Mouse (Mus musculus) spleen, adult 2 months (tissue): ENCODE results near the gene Ak8. TPM values are rescaled to one million over a fixed set of nuclear protein-coding genes. Genes with fewer than 3 reads are reported as not detected.

Source experiments
- DNase-seq, 2 experiments: peaks; one replicate each; pipeline versions ENCODE4 v3.0.0 to v3.0.0-alpha.2; 2012 to 2021; ENCODE audit warnings: low spot score in 2 of 2, low read depth in 1 of 2
- H3K27ac ChIP-seq: fragments of 200-500 bp; 2 replicates; pipeline ENCODE4 v1.5.1; 2012; ENCODE audit warnings: low read length, inconsistent platforms; ENCODE audit not compliant: insufficient read depth
- H3K27me3 ChIP-seq: fragments of 200-500 bp; 2 replicates; pipeline ENCODE4 v1.6.1; 2012; ENCODE audit warnings: mild to moderate bottlenecking, moderate library complexity, low read length, inconsistent platforms; ENCODE audit not compliant: control insufficient read depth, insufficient read depth
- H3K36me3 ChIP-seq: fragments of 200-500 bp; 2 replicates; pipeline ENCODE4 v1.6.1; 2012; ENCODE audit warnings: mild to moderate bottlenecking, low read length, inconsistent platforms; ENCODE audit not compliant: control insufficient read depth, insufficient read depth
- H3K4me1 ChIP-seq: fragments of 200-500 bp; 2 replicates; pipeline ENCODE4 v1.6.1; 2011; ENCODE audit warnings: inconsistent platforms; ENCODE audit not compliant: control insufficient read depth, insufficient read depth, insufficient read length
- H3K4me3 ChIP-seq: fragments of 200-500 bp; 2 replicates; pipeline ENCODE4 v1.5.1; 2011; ENCODE audit warnings: mild to moderate bottlenecking, inconsistent platforms; ENCODE audit not compliant: insufficient read depth, insufficient read length; ENCODE audit errors: extremely low read depth
- CTCF ChIP-seq: fragments of 200-500 bp; IDR thresholded peaks from 2 replicates; pipeline ENCODE4 v1.5.1; 2011; ENCODE audit warnings: mild to moderate bottlenecking, inconsistent platforms; ENCODE audit not compliant: insufficient read depth, insufficient read length, insufficient replicate concordance; ENCODE audit errors: extremely low read depth
- POLR2A ChIP-seq: fragments of 200-500 bp; IDR thresholded peaks from 2 replicates; pipeline ENCODE4 v1.6.1; 2011; ENCODE audit warnings: low read depth, low read length, inconsistent platforms
- WGBS: fragments of 180-500 bp; shearing (Covaris S2); methylation state at CpG from one replicate; pipeline ENCODE4 v1.1.7; 2018; 5-methylcytosine and 5-hydroxymethylcytosine counted together
- polyA plus RNA-seq: library from polyadenylated mRNA; depleted of rRNA; stranded (reverse); fragments of >200 nt; gene quantifications from 2 replicates; pipeline ENCODE4 v1.2.3, GENCODE M21; 2012

Gene Ak8
- polyA plus RNA-seq, 1 experiment = 0.94 TPM

GRCm38 (mm10) chr2:28730676-28731075 is 30.7 kb downstream of the Ak8 start:
- no peaks in the 10 kb centered on the region for H3K4me1 ChIP-seq
- no peaks in the 10 kb centered on the region; the same call in 1 of the 2 replicates for H3K27me3 ChIP-seq
- H3K36me3 ChIP-seq = no peaks in the 10 kb centered on the region
- TF ChIP-seq CTCF = no peak
- TF ChIP-seq POLR2A = no peak
- DNase-seq = no peak
- no peak overlapping the region for H3K4me3 ChIP-seq
- H3K27ac ChIP-seq = no peak overlapping the region

- TF ChIP-seq CTCF (no peak), POLR2A (no peak)
- H3K36me3 ChIP-seq = no peaks in the 10 kb centered on the region
- no peaks in the 10 kb centered on the region for H3K4me1 ChIP-seq
- H3K27me3 ChIP-seq = no peaks in the 10 kb centered on the region
- H3K27ac ChIP-seq = no peak overlapping the region
- WGBS = 94% methylated on average over 5 of the region's 5 CpGs
- DNase-seq = no peak
- H3K4me3 ChIP-seq = no peak overlapping the region
Observed at GRCm38 (mm10) chr2:28737112-28737511, 37.1 kb downstream of the Ak8 start.

GRCm38 (mm10) chr2:28740159-28740558 is 40.2 kb downstream of the Ak8 start:
- WGBS = 59% methylated on average over 5 of the region's 5 CpGs
- Histone ChIP-seq H3K27me3 (no peaks in the 10 kb centered on the region), H3K36me3 (no peaks in the 10 kb centered on the region), H3K4me1 (no peaks in the 10 kb centered on the region), H3K4me3 (no peak overlapping the region), H3K27ac (peak overlapping the region; percentile 15; the same call in 1 of the 2 replicates)
- no peak for DNase-seq
- TF ChIP-seq POLR2A = no peak
- no peak for TF ChIP-seq CTCF

GRCm38 (mm10) chr2:28742701-28743100 is 42.7 kb downstream of the Ak8 start:
- H3K36me3 ChIP-seq = no peaks in the 10 kb centered on the region
- TF ChIP-seq CTCF = no peak
- no peaks in the 10 kb centered on the region for H3K27me3 ChIP-seq
- H3K4me3 ChIP-seq = no peak overlapping the region
- no peak for DNase-seq
- H3K4me1 ChIP-seq = no peaks in the 10 kb centered on the region
- H3K27ac ChIP-seq = no peak overlapping the region
- 74% methylated on average over 8 of the region's 8 CpGs for WGBS

- no peak for DNase-seq
- TF ChIP-seq POLR2A (no peak), CTCF (no peak)
- WGBS = 82% methylated on average over 15 of the region's 15 CpGs
- Histone ChIP-seq H3K36me3 (no peaks in the 10 kb centered on the region), H3K4me1 (no peaks in the 10 kb centered on the region), H3K4me3 (no peak overlapping the region), H3K27me3 (no peaks in the 10 kb centered on the region), H3K27ac (no peak overlapping the region)
Observed at GRCm38 (mm10) chr2:28746682-28747332, 46.8 kb downstream of the Ak8 start.

DNA sequence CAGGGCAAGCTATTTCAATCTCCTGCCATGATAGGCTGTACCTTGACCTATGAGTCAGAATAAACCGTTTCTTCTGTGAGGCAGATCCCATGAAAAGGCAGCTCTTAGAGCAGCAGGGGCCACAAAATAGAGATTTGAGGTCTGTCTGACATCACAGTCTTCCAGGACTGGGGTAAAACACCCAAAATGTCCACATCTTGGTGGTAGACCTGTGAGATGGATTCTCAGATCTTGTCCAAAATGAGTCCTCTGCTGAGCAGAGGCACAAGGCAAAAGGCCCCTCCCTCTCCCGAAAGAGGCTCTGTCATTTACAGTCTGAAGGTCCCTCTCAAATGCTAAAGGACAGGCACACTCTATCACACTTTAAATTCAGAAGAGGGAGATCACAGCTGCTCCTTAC is 47.7 kb downstream of the Ak8 start:
- Histone ChIP-seq H3K4me1 (peaks cover 3% of the 10 kb centered on the region; the same call in 1 of the 2 replicates), H3K27ac (no peak overlapping the region), H3K27me3 (no peaks in the 10 kb centered on the region), H3K4me3 (no peak overlapping the region), H3K36me3 (no peaks in the 10 kb centered on the region)
- no peak for DNase-seq
- 87% methylated on average over 2 of the region's 2 CpGs for WGBS
- no peak for TF ChIP-seq POLR2A
- TF ChIP-seq CTCF = no peak

GRCm38 (mm10) chr2:28751186-28751585 is 51.2 kb downstream of the Ak8 start:
- Histone ChIP-seq H3K27me3 (no peaks in the 10 kb centered on the region), H3K27ac (no peak overlapping the region), H3K4me1 (peaks cover 3% of the 10 kb centered on the region; the same call in 1 of the 2 replicates), H3K36me3 (no peaks in the 10 kb centered on the region), H3K4me3 (0 out of 2 replicates have a peak overlapping the region, but pooled peaks have one; percentile 7)
- DNase-seq = no peak
- TF ChIP-seq POLR2A (no peak), CTCF (no peak)
- 5% methylated on average over 17 of the region's 17 CpGs for WGBS
